Mouse (Mus musculus) cerebellum, adult 9-10 months (tissue): Measurements from ENCODE around the gene Gtpbp8.
A peak's percentile ranks its signal among the peaks of the same experiment; 100 is the strongest.

Experiments
- DNase-seq: peaks from one replicate; pipeline ENCODE4 v3.0.0; 2022

The Gtpbp8 gene

GRCm38 (mm10) chr16:44745866-44746562 is at the start of gene Gtpbp8:
TSS of gene Gtpbp8 (minus strand) at chr16:44746363.
- DNase-seq: peak; percentile 92

DNA sequence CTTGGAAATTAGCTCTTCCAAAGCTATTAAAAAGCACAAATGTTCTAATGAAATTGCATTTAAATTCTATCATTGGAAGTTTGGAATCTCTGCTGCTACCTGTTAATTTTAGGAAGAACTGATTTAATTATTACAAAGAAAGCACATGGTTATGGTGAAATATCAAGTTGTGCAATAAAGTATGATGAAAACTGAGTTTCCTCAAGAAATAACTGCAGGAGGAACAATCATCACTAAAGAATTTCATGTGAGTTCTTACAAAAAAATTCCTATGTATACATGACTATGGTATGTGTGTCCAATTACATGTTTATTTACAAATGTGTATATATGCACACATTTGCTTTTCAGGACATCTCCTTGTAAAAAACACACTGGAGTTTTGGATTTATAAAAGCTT is 48.3 kb upstream of the Gtpbp8 start:
- no peak for DNase-seq

GRCm38 (mm10) chr16:44786934-44787333 is 40.8 kb upstream of the Gtpbp8 start:
- DNase-seq: no peak

GRCm38 (mm10) chr16:44780751-44781150 is 34.6 kb upstream of the Gtpbp8 start:
- DNase-seq: no peak

GRCm38 (mm10) chr16:44779494-44779893 is 33.3 kb upstream of the Gtpbp8 start:
- no peak for DNase-seq

DNA sequence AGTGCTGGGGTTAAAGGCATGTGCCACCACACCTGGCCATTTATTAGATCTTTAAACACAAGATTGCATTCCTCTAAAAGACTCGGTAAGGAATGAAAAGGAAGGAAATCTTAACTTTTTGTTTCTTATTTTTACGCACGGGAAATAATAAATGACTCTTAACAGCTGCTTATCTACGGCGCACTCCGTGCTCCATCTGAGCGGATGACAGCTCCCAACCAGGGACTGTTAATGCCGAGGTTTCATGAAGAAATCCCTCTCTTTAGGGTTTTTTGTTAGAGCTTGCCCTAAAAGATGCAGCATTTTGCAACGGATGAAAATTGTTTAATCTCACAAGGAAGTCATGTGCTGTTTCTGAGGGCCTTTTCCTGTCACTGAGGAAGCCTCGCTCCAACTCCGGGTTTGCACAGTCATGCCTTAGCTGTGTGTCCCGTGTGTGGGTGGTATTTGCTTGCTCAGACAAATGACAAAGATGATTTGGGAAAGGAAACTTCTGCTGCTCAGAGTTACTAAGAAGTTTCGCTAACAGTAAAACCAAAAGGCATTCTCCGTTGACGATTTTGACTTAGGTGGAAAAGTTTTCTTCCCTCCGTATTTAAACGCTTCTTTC is 32.5 kb upstream of the Gtpbp8 start:
- DNase-seq: no peak

DNA sequence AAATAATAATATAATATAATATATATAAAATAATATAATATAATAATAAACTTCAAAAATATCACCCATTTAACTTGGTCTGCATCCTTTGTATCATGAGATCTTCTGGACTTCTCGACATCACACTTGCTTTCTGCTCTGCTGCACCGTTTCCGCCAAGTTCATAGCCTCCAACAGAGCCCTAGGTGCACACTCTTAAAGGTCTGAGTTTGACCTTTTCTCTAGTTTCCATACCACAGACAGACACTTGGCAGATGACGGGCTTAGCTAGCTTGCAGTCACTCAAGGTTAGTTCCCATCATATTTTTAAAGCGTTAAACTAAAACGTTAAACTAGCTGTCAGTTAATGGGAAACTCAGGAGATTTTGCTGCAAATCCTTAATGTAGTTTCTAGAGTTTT is 28.0 kb upstream of the Gtpbp8 start:
- DNase-seq: no peak

- no peak for DNase-seq
Observed at GRCm38 (mm10) chr16:44773673-44774072, 27.5 kb upstream of the Gtpbp8 start.

GRCm38 (mm10) chr16:44772577-44772976 is 26.4 kb upstream of the Gtpbp8 start:
- no peak for DNase-seq

DNA sequence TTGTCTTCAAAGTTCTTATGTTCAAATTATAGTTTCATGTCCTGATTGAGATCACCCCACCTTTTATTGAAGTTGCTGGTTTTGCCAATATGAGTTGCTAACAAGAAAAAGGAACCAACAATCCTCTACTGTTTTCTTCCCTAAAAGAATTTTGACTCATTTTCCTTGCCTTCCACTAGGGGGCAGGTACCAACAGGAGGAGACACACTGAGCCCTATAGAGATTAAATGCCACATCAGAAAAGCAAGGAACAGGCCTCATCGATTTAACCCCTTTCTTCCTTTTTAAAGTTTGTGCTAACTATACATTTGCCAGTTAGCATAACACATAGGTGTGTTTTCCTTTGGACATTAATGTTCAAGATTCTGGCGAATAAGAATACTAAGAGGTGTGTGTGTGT is 21.8 kb upstream of the Gtpbp8 start:
- DNase-seq: peak; percentile 26

- no peak for DNase-seq
Observed at GRCm38 (mm10) chr16:44767506-44767905, 21.3 kb upstream of the Gtpbp8 start.

- no peak for DNase-seq
Observed at GRCm38 (mm10) chr16:44766320-44766892, 20.2 kb upstream of the Gtpbp8 start.

- no peak for DNase-seq
Observed at GRCm38 (mm10) chr16:44765555-44766319, 19.6 kb upstream of the Gtpbp8 start, which contains the start of gene Cd200r1. TSS of gene Cd200r1 (plus strand) at chr16:44765736.

- DNase-seq: no peak
Observed at GRCm38 (mm10) chr16:44761811-44762210, 15.6 kb upstream of the Gtpbp8 start.

DNA sequence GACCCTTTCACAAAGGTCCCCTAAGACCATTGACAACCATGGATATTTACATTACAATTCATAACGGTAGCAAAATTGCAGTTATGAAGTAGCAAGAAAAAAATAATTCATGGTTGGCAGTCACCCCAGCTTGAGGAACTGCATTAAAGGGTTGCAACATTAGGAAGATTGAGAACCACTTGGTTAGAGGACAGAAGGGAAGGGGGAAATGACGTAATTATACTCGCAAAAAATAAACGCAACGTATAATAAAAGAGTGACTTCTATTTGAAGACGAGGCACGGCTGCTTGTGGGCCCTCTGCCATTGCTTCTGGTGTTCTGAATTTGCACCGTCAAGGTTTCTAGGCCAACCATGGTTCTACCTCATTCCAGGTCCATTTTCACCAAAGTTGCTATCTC is 11.5 kb upstream of the Gtpbp8 start:
- no peak for DNase-seq

DNA sequence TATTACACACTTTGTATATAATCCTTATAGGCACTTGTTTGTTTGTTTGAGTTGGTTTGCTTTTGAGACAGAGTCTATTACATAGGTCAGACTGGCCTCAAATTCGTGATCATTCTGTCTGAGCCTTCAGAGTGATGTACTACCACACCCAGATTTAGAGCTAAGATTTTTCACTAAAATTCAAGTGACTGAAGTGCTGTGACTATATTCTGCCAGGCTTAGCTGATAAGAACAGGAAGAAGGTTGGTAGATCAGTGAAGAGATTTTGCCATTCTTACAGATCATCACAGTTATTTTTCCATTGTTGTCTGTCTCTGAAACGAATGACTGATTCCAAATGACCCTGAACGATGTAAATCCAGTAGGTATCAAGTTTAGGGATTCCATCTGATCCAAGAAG is 1.8 kb upstream of the Gtpbp8 start:
- DNase-seq: no peak

DNA sequence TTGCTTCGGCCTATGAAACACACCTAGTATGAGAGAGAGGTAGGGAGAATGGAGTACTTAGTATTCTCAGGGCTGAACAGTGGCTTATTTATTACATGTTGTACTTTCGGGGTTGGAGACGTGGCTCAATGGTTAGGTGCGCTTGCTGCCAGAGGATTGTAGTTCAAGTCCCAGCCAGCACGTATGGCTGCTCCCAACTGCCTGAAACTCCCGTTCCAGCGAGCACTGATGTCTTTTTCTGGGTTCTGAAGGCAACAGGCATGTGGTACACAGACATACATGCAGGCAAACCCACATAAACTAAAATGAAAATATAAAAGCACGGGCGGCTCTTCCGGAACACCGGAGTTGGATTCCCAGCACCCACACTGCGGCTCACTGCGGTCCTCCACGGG is 695 bp downstream of the Gtpbp8 start:
- peak; percentile 46 for DNase-seq

DNA sequence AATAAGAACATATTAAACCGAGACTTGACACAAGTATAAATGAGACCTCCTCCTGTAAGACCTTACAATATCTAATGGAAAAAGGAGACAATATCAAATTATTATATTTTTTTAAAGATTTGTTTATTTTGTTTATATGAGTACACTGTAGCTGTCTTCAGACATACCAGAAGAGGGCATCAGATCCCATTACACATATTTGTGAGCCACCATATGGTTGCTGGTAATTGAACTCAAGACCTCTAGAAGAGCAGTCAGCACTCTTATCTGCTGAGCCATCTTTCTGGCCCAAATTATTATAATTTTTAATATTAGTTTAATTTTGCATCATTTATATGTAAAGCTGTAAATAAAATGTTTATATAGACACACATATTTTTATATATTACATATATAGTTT is 3.4 kb downstream of the Gtpbp8 start:
- no peak for DNase-seq

DNA sequence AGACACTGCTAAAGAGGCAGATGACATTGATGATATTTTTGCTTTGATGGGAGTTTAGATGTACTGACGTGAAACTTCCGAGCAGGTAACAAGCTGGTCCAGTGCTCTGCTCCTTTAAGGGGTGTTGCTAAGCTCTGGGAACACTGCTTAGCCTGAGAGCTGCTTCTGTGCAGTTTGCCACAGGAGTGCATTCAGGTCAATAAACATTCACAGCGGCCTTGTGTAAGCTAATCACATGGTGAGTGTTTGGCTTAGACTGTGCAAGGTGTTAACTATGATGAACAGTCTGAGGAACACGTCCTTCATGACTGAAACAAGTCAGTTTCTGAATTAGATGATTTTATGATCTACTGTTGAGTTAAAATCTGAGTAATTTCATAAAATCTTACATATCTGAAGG is 10.0 kb downstream of the Gtpbp8 start:
- no peak for DNase-seq

- DNase-seq: no peak
Observed at GRCm38 (mm10) chr16:44735676-44736075, 10.5 kb downstream of the Gtpbp8 start.

DNA sequence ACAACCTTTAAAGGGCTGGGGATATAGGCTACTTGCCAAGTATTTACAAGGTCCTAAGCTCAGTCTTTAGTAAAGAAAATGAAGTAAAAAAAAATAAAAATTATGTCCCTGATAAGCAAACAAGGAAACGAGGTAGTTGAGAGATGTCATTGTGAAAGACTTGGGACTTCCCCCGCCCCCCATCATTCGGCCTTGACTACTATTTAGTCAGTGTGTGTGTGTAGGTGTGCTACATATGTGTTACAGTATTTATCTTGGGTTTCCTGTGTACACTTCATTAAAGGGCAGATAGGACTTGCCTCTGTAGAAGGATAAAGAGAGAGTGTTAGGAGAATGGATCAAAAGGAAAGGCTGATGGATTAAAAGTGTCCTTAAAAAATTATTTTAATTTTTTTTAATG is 12.1 kb downstream of the Gtpbp8 start:
- DNase-seq: no peak

DNA sequence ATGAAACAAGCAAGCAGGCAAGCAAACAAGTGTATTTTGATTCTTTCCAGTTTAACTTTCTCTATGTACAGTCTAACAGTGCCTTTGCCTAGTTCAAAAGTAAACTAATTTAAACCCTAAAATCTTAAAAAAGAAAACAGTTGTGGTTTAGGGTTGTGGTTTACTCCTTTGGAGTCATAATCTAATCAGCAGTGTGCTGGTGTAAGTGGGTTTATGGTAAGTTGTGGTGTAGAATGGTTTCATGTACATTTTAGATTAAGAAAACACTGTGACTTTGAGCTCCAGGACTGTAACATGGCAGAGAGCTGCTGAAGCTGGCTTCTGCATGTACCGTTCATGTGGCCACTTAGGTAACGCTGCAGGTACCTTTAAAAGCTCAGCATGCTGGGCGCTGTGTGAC is 18.6 kb downstream of the Gtpbp8 start:
- no peak for DNase-seq
